Mouse (Mus musculus): ENCODE results near the gene Uqcrc2.

The Uqcrc2 gene

GRCm38 (mm10) chr7:120690634-120691033 lies 55.7 kb downstream of the Uqcrc2 start:
- DNase-seq (ENCODE audit: low read depth): peak; percentile 47

- DNase-seq (ENCODE audit: low read depth): peak; percentile 71
These were observed 58.9 kb downstream of the Uqcrc2 start for GRCm38 (mm10) chr7:120693831-120694375.

- DNase-seq (ENCODE audit: low read depth): no peak
These were observed 60.2 kb downstream of the Uqcrc2 start for GRCm38 (mm10) chr7:120695196-120695595.

GRCm38 (mm10) chr7:120695641-120696040 lies 60.7 kb downstream of the Uqcrc2 start:
- peak; percentile 37 for DNase-seq (ENCODE audit: low read depth)

GRCm38 (mm10) chr7:120696331-120696730 lies 61.4 kb downstream of the Uqcrc2 start:
- no peak for DNase-seq (ENCODE audit: low read depth)

GRCm38 (mm10) chr7:120699586-120699985 lies 64.6 kb downstream of the Uqcrc2 start:
- peak; percentile 27 for DNase-seq (ENCODE audit: low read depth)

- DNase-seq (ENCODE audit: low read depth): no peak
These were observed 68.9 kb downstream of the Uqcrc2 start for GRCm38 (mm10) chr7:120703888-120704287.
